Mouse (Mus musculus): Measurements from ENCODE around the gene Map3k4.

- TF ChIP-seq POLR2A (IDR thresholded peaks at IDR 0.05; ENCODE audit: low read depth, low read length) (no peak), CTCF (conservative IDR thresholded peaks at IDR 0.05 in 1 of 2, IDR thresholded peaks at IDR 0.05 in 1 of 2; ENCODE audit: low read depth in 2 of 2, low read length in 2 of 2) (no peak), MYC (IDR thresholded peaks at IDR 0.05; ENCODE audit: low read depth, low read length) (no peak), USF1 (IDR thresholded peaks at IDR 0.05; ENCODE audit: low read depth, low read length) (no peak), MEF2A (IDR thresholded peaks at IDR 0.05; ENCODE audit: borderline replicate concordance, low read depth, low read length) (no peak), NELFE (IDR thresholded peaks at IDR 0.05; ENCODE audit: low read depth, low read length) (no peak), ZNF384 (IDR thresholded peaks at IDR 0.05; ENCODE audit: low read depth, low read length) (no peak), USF2 (conservative IDR thresholded peaks at IDR 0.05; ENCODE audit: low read depth, low read length) (no peak), PAX5 (IDR thresholded peaks at IDR 0.05; ENCODE audit: low read length) (no peak)
These were observed 50.5 kb downstream of the Map3k4 start for GRCm38 (mm10) chr17:12268091-12268490.
